Mouse (Mus musculus): ENCODE data around the gene Coq5.
A peak's percentile ranks its signal among the peaks of the same experiment; 100 is the strongest.

Gene Coq5

DNA sequence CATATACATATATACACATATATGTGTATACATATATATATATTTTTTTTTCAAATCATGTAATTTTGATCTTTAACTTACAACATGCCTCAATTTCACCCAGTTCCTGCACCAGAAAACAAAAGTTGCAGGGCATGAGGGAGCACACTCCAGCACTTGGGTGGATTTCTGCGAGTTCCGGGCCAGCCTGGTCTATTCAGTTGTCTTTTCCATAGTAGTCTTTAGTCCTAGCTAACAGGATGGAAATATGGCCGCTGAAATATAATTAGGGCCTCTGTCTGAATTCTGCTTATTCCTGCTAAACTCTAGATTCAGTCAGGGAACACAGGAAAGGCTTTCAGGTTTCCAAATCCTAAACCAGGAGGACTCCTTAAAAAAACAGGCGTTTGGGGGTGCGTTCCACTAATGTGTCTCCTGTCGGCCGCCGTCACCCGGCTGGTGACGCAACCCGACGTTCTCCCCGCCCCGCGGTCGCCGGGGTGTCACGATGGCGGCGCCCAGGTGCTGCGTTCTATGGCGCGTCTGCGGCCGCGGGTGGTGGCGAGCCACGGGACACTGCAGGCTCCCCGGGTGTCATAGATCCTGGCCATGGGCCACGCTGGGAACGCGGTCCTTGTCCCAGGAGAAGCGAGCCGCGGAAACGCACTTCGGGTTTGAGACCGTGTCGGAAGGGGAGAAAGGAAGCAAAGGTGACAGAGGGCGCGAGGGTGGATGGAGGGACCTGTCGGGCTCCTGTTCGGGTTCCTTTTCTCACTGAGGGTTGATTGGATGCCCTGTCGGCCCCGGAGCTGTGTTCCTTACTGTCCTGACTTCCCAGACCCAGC lies at the start of gene Coq5:
TSS of gene Coq5 (plus strand) at position 441 of the 824 bp plus-strand sequence.
- peak; percentile 81 for DNase-seq (ENCODE audit: low spot score)

DNA sequence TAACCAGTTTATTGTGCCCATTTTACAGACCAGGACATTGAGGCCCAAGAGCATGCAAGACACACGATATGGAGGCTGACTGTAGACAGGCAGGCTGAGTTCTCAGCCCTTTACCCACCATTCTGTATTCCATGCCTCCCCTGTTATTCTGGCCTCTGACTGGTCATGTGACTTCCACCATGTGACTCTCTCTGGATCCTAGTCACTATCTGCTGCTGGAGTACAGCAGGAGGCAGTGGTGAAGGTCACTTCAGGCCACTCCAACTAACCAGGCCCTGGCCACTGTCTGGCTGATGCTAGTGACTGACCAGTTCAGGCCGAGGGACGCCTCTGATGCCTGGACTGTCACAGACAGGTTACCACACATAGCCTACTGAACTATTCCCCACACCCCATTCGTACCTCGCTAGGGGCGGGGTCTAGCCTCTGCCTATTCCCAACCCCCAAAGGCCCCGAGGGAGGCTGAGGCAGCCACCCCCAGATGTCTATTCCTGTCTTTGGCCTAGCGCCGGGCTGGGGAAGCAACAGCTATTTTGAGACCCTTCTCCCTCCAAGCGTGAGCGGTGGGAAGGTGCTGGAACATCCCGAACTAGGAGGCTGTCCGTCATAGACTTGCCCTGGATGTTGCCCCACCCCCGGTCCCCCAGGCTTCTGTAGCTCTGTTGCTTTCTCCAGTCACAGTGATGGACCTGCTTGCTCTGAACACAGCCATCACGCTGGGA lies 48.5 kb upstream of the Coq5 start:
- DNase-seq (ENCODE audit: low spot score) = no peak

DNA sequence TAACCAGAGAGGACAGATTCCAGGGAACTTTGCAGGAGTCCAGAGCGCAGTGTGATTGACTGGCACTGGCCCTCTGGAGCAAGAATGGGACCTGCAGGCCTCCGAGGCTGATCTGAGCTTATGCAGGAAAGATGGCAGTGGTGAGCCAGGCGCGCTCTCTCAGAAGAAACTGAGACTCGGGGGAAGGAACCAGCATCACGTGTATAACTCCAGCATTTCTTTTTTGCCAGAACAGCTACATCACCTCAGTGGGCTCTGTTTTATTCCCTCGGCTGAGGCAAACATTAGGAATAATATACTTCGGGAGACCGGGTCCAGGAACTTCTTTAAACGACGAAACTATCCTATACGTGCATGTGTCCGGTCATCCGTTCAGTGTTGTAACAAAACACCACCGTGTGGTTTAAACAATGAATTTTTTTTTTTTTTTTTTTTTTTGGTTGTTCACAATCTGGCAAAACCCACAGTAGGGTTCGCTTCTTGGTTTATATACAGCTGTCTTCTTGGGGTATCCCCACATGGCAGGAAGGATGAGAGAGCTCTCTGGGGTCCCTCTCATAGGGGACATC lies 47.8 kb upstream of the Coq5 start:
- no peak for DNase-seq (ENCODE audit: low spot score)

DNA sequence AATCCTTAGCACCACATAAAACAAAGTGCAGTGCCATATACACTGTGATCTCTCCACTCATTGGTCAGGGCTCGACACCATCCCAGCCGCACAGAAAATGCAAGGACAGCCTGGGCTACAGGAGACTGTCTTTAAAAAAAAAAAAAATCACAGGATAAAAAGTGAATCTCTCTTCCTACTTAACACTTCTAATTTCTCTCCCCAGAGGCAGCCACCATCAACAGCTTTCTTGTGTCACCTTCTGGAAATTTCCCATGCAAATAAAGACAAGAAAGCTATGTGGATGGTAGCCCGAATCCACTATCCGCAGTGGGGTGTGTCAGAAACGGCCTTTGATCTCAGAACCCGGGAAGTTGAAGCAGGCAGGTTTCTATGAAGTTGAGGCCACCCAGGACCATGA lies 47.0 kb upstream of the Coq5 start:
- DNase-seq (ENCODE audit: low spot score) = no peak

DNA sequence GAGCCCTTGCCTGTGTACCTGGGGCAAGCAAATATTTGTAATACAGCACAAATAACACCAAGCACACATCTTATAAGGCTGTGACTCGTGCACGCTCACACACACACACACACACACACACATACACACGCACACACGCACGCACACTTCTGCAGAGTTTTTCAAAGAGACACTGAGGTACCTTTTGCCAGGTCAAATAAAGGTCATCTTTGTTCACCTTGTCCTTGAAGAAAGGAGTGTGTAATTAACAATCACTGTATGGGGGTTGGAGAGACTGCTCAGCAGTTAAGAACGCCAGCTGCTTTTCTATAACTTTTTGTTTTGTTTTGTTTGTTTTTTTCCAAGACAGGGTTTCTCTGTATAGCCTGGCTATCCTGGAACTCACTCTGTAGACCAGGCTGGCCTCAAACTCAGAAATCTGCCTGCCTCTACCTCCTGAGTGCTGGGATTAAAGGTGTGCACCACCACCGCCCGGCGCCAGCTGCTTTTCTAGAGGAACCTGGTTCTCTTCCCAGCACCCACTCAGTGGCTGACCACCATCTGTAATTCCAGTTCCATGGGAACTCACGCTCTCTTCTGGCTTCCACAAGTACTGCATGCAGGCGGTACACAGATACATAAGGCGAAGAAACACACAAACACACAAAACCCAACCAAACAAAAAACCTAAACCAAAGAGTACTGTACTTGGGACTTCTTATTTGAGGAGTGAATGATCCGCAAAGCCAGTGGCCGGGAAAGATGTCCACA lies 46.3 kb upstream of the Coq5 start:
- no peak for DNase-seq (ENCODE audit: low spot score)

DNA sequence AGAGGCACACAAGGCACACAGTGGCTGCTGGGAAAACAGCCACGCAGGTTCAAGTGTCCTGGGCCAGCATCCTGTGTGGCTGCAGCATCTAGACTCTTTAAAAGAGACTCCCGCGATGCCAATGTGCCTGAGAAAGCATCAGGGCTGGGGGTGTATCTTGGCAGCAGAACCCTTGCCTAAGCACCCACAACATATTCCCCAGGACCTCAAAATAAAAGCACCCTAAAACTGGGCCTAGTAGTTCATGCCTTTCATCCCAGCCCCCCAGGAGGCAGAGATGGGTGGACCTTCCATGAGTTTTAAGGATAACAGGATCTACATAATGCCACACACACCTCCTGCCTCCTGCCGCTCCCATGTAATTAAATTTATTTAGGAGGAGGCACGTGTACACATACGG lies 44.9 kb upstream of the Coq5 start:
- no peak for DNase-seq (ENCODE audit: low spot score)

DNA sequence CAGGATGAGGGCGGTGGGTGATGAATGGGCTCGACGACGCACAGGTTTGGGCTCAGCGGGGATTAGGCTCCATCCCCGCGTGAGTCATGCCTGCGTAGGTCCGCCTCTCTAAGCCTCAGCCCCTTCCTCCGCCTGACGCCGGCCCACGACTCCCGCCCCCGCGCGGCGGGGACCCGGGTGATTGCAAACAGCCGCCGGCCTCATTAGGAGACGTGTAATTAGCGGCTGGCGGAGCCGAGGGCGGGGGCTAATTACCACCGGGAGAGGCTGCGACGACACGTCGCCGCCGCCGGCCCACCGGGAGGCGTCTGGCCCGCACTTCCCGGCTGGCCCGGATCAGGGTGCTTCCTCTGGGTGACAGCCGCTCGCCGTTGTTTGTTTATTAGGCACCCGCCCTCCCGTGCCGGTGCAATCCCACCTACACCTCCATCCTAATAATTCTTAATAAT lies 44.1 kb upstream of the Coq5 start:
- peak; percentile 50 for DNase-seq (ENCODE audit: low spot score)

DNA sequence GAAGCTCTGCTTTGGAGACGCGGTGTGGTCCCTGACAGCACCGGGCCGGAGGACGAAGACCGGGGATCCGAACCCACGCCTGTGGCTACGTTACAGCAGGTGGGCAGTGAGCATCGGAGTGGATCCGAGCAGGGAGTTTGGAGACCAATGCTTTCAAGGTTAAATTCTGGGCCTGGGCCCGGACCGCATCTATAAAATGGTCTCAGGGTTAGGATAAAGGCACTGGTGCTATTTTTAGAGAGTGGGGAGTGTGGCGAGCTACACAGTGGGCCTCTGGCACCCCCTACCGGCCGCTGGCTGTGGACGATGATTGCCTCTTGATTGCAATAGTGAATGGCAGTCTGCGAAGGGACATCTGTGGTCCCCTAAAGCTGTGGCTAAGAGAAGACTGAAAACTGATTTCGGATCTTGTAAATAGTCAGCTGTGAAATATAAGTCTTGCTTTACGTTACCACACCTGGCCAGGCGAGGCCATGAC lies 43.6 kb upstream of the Coq5 start, which contains the start of gene Pop5:
TSS of gene Pop5 (plus strand) at position 51 of the 478 bp plus-strand sequence.
- peak; percentile 87 for DNase-seq (ENCODE audit: low spot score)

DNA sequence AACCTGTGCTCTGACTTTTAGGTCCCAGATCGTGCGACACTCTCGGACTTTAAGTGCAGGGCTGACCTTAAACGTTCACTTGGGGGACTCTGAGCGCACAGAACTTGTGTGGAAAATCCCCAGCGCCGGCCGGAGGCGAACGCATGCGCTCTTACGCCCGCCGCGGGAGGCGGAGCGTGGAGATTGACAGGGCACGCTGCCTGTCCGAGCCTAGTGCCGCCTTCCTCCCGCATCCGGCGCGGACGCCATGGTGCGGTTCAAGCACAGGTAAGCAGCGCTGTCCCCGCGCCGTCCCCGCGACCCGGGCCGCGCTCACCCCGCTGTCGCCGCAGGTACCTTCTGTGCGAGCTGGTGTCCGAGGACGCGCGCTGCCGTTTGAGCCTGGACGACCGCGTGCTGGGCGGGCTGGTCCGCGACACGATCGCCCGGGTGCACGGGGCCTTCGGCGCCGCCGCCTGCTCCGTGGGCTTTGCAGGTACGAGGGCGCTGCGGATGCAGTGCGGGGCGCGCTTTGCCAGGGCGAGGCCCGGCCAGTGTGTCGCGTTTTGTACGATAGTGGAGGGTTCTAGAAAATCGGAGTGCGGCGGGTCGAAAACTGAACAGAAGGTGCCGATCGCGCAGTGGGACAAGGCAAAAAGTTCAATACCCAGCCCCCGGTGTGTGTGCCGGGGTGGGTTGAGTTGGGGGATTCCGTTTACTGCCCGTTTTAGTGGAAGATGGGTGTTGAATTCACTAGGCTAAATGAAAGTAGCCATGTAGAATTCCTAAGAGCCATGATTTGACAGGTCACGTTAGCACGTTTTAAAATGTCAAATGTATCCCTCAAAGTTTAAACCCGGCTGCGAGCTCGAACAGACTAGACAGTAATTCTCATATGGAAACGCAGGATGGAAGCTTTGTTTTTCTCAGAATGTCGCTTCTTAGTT lies 41.4 kb upstream of the Coq5 start:
- peak; percentile 95 for DNase-seq (ENCODE audit: low spot score)

DNA sequence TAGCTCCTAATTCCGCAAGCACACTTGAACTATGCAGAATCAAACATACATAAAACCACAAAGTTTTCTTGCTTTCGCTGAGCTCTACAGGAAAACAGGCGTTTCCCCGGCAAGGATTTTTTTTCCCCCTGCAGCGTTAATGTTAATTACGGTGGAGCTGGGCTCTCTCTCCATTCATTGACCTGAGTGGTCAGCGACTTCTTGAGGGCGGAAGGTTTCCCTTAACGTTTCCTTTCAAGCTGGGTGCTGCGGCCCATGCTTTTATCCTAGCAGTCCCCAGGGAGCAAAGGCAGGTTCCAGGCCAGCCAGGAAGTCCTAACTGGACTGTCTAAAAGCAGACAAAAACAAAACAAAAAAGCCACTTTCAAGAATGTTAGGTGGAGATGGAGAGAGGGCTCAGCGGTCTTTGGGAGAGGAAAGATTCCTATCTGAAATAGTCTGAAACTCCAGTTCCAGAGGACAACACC lies 40.7 kb upstream of the Coq5 start:
- no peak for DNase-seq (ENCODE audit: low spot score)

DNA sequence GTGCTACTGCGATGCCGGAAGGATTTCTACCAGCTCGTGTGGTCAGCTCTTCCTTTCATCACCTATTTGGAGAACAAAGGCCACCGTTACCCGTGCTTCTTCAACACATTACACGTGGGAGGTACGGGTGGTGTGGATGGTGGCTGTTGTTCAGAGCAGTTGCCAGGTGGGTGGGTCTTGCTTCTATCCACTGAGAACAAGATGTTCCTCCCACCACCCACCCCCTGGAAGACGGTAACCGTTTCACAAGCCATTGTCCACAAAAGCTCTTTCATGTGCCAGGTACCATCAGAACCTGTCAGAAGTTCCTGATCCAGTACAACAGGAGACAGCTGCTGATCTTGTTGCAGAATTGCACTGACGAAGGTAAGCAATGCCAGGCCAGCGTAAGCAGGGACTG lies 39.3 kb upstream of the Coq5 start:
- DNase-seq (ENCODE audit: low spot score) = no peak

DNA sequence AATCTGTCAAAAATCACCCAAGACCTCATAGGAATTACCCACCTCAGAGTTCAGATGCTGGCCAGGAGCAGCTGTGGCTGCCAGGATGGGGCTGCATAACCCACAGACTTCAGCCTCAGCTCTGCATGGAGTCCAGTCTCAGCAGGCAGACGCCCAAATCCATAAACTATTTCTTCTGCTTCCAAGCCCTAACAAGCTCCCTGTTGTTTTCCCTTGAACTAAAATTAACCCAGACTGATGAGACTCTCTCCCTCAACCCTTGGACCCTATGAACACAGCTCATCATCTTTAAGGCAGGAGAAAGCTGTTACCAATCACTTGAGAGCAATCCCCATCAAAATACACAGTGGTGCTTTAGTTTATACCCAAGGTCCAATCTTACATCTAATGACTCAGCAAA lies 24.0 kb upstream of the Coq5 start:
- no peak for DNase-seq (ENCODE audit: low spot score)

DNA sequence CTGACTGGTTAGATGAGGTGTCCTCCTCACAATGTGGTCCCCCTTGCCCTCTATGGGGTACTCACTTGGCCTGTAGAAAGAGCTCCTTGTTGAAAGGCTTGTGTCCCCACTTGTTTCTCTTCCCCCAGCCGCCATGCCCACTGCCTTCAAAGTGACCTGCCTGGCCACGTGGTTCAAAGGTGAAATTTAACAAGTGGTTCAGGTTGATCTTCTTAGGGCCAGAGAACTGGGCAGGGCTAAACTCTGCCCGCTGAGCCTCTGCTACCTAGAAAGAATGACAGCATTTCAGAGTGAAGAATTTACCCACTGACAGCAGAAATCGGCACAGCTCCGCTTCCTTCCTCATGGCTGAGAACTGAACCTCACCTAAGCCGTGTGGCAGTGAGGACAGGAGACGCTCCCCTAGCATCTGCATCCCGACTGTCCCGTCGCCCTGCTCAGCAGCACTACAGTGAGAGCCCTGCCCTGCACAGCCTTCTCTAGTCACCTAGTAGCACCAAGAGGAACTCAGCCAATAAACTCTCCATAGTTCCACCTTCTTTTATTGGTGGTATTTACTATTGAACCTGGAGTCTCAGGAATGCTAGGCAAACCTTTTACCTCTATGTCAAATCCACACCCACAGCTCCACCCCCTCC lies 22.4 kb upstream of the Coq5 start:
- DNase-seq (ENCODE audit: low spot score) = no peak

DNA sequence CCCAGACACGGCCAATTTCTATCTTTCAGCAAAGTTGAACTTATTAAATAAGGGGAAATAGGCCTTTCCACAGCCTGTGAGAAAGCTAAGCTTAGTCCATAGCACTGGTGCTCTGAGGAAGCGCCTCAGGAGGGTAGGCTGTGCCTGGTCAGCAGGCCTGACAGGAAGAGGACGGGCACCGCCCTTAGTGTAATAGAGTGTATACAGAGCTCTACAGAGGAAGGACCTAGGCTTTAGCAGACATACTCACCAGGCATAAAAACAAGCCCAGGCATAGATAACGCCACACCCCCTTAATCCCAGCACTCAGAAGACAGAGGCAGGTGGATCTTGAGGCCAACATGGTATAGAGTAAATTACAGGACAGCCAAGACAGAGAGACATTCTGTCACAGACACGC lies 19.1 kb upstream of the Coq5 start:
- DNase-seq (ENCODE audit: low spot score) = no peak

DNA sequence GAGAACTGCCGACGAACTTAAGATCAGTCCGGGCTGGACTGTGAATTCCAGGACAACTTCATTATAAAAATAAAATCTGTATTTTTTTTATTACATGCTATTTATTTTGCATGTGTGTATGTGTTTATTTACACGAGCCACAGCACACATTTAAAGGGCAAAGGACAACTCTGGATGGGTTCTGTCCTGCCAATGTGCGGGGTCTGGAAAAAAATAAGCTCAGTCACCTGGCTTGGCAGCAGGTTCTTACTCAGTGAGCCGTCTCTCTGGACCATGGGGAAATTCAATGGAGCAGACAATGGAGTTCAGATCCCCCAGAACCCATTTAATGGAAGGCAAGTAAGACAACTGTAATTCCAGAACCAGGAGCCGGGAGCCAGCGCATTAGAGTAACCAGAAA lies 18.3 kb upstream of the Coq5 start:
- DNase-seq (ENCODE audit: low spot score) = no peak

DNA sequence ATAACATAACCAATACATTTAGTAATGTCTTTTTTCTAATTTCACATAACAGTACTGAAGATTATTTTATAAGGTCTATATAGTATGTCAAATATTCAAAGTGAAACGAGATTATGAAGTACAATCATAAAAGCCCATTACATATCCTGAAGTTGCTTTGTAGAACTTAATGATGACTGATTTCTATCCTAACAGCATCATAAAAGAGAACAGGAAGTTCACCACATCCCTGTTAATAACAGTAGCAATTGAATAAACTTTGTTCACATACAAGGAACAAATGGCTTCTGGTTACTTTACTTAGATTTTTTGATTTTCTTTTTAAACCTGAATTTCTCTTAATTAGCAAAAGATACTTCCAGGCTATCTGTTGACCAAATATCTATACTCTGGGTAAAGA lies 17.6 kb upstream of the Coq5 start:
- no peak for DNase-seq (ENCODE audit: low spot score)

DNA sequence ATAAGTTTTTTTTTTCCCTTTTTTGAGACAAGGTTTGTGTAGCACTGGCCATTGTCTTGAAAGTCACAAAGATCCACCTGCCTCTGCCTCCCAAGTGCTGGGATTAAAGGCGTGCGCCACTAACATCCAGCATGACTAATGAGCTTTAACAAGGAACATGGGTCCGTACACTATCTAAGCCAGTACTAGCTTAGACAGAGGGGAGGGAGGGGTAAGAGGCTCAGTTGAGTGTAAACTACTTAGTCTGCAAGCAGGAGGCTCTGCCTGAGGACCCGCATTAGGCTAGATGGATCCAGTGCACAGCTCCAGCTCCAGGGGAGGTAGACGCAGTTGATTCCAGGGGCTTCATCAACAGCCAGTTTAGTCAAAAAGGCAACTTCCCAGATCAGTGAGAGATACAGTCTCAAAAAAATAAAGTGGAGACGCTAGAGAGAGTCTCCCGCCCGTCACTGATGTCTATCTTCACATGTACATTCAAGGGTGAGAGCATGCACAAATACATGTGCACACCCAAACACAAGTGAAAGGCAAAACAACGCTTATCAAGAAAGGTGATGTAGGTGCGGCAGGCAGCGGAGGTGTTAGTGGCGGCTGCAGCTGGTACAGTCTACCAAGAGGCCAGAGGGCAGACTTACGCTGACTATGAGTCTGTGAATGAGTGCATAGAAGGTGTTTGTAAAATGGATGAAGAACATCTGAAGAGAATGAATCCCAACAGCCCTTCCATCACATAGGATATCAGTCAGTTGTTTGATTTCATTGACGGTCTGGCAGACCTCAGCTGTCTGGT lies 16.8 kb upstream of the Coq5 start:
- no peak for DNase-seq (ENCODE audit: low spot score)

DNA sequence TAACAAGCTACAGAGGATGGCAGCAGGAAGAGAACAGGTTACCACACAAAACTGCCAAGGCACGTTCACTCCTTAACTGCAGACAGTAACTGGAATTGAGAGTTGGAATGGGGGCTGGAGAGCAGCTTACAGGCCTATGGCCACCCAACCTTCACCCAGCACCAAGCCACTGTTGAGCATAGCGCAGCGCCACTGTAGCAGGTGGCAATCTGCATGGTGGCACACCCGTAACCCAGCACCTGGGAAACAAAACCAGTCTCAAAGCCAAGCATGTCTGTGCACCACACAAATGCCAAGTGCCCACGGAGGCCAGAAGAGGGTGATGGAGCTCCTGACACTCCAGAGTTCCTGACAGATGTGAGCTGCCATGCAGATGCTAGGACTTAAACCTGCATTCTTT lies 13.1 kb upstream of the Coq5 start:
- no peak for DNase-seq (ENCODE audit: low spot score)

DNA sequence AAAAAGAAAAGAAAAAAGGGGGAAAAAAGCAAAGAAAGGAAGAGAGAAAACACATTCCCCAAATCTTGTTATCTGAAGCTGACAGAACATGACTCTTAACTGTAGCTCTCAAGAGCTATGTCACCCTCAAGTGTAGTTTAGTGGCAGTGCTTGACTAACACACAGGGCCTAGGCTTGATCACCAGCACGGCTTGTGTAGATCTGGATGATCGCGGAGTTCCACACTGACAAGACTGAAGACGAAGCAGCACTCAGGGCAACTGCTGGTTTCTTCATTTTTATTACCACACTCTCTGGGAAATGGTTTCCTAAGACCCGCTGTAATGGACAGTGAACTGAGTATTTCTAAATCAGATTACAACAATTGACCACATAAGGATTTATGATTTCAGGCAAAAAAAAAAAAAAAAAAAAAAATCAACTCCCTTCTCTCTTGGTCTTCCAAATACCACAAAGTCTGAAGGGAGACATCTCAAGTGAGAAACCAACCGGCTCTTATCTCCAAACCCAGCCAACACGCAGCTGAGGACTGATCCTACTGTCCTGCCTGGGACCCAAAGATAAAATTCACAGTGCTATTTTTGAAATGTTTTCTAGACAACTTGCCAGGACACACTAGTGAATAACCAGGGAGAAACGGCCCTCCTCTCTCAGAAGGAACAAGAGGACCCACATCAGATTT lies 12.5 kb upstream of the Coq5 start:
- no peak for DNase-seq (ENCODE audit: low spot score)
